Mouse (Mus musculus) natural killer cell, adult 2 months (primary cell): ENCODE results near the gene Fanci.
A peak's percentile ranks its signal among the peaks of the same experiment; 100 is the strongest.

Source experiments
- DNase-seq, 2 experiments: peaks; one replicate each; pipeline ENCODE4 v3.0.0; 2022; ENCODE audit warnings: low spot score in 2 of 2

The Fanci gene

GRCm38 (mm10) chr7:79391883-79392649 lies at the start of gene Fanci:
TSS of gene Fanci (plus strand) at chr7:79391929.
- peak; percentile 90 to 92 for DNase-seq

- DNase-seq: peak; percentile 47 to 53
Observed at GRCm38 (mm10) chr7:79345902-79346301, 45.8 kb upstream of the Fanci start.

- DNase-seq: no peak
Observed at GRCm38 (mm10) chr7:79346555-79347075, 45.1 kb upstream of the Fanci start.

- DNase-seq: no peak
Observed at GRCm38 (mm10) chr7:79347108-79347813, 44.5 kb upstream of the Fanci start.

GRCm38 (mm10) chr7:79348816-79349215 lies 42.9 kb upstream of the Fanci start:
- DNase-seq: no peak

- DNase-seq: peak; percentile 49 to 63
Observed at GRCm38 (mm10) chr7:79349738-79350386, 41.9 kb upstream of the Fanci start.

- no peak for DNase-seq
Observed at GRCm38 (mm10) chr7:79358350-79359182, 33.2 kb upstream of the Fanci start.

- DNase-seq: no peak
Observed at GRCm38 (mm10) chr7:79359183-79359435, 32.6 kb upstream of the Fanci start.

GRCm38 (mm10) chr7:79360056-79360455 lies 31.7 kb upstream of the Fanci start:
- DNase-seq: no peak

GRCm38 (mm10) chr7:79362208-79362607 lies 29.5 kb upstream of the Fanci start:
- no peak for DNase-seq

GRCm38 (mm10) chr7:79362830-79363229 lies 28.9 kb upstream of the Fanci start:
- peak in 1 of 2 experiments; percentile 27 for DNase-seq

- DNase-seq: peak; percentile 51
Observed at GRCm38 (mm10) chr7:79363370-79364043, 28.2 kb upstream of the Fanci start.

GRCm38 (mm10) chr7:79368664-79369063 lies 23.1 kb upstream of the Fanci start:
- no peak for DNase-seq

- DNase-seq: peak in 1 of 2 experiments; percentile 38
Observed at GRCm38 (mm10) chr7:79369416-79369815, 22.3 kb upstream of the Fanci start.

GRCm38 (mm10) chr7:79371321-79371879 lies 20.3 kb upstream of the Fanci start:
- peak; percentile 68 to 77 for DNase-seq

- DNase-seq: no peak
Observed at GRCm38 (mm10) chr7:79374017-79374416, 17.7 kb upstream of the Fanci start.

- DNase-seq: no peak
Observed at GRCm38 (mm10) chr7:79375594-79375993, 16.1 kb upstream of the Fanci start.

- DNase-seq: no peak
Observed at GRCm38 (mm10) chr7:79376516-79377275, 15.0 kb upstream of the Fanci start.

GRCm38 (mm10) chr7:79386422-79387133 lies 5.2 kb upstream of the Fanci start, which contains the start of gene Rlbp1:
TSS of gene Rlbp1 (minus strand) at chr7:79387048.
- no peak for DNase-seq
